Mouse (Mus musculus) ES-E14 (cell line): ENCODE data around the gene Elmo3. TPM values are rescaled to one million over a fixed set of nuclear protein-coding genes. Genes with fewer than 3 reads are reported as not detected.

ENCODE experiments used
- DNase-seq: peaks from one replicate; pipeline ENCODE4 v3.0.0-alpha.2; 2013; ENCODE audit warnings: low read depth, low spot score
- H3K27ac ChIP-seq: 2 replicates; pipeline ENCODE4 v1.5.1; 2012; ENCODE audit warnings: low read depth, mild to moderate bottlenecking, low read length, moderate library complexity, mixed read lengths; ENCODE audit not compliant: poor library complexity, insufficient read depth, severe bottlenecking
- H3K36me3 ChIP-seq: 2 replicates; pipeline ENCODE4 v1.6.1; 2012; ENCODE audit warnings: mild to moderate bottlenecking, low read length, moderate library complexity, mixed read lengths; ENCODE audit not compliant: control insufficient read depth, poor library complexity, insufficient read depth, severe bottlenecking
- H3K4me1 ChIP-seq, 2 experiments: fragments of 150-350 bp in 1 of 2; sonication (generic) in 1 of 2; 2 replicates each; pipeline ENCODE4 v1.6.1; 2012; ENCODE audit warnings: low read length in 2 of 2, mild to moderate bottlenecking in 1 of 2, mixed read lengths in 1 of 2; ENCODE audit not compliant: control insufficient read depth in 2 of 2, insufficient read depth in 2 of 2, poor library complexity in 1 of 2
- H3K4me3 ChIP-seq, 2 experiments: fragments of 150-350 bp in 1 of 2; sonication (generic) in 1 of 2; 2 replicates each; pipeline ENCODE4 v1.5.1; 2012; ENCODE audit warnings: low read length in 2 of 2, low read depth in 1 of 2, mild to moderate bottlenecking in 1 of 2, mixed read lengths in 1 of 2; ENCODE audit not compliant: insufficient read depth in 1 of 2, poor library complexity in 1 of 2, severe bottlenecking in 1 of 2
- H3K9ac ChIP-seq: 2 replicates; pipeline ENCODE4 v1.6.1; 2012; ENCODE audit warnings: low read depth, mild to moderate bottlenecking, low read length, mixed read lengths; ENCODE audit not compliant: poor library complexity, insufficient read depth, severe bottlenecking
- H3K9me3 ChIP-seq: fragments of 150-350 bp; sonication (generic); 2 replicates; pipeline ENCODE4 v1.6.1; 2012; ENCODE audit warnings: low read depth, mild to moderate bottlenecking, low read length; ENCODE audit not compliant: control insufficient read depth, insufficient read depth
- CHD2 ChIP-seq: IDR thresholded peaks from 2 replicates; pipeline ENCODE4 v1.6.1; 2014; ENCODE audit warnings: mild to moderate bottlenecking, low read depth, low read length, inconsistent platforms
- HCFC1 ChIP-seq: IDR thresholded peaks from 2 replicates; pipeline ENCODE4 v1.6.1; 2012; ENCODE audit warnings: low read length, inconsistent platforms, borderline replicate concordance; ENCODE audit not compliant: insufficient read depth
- MAFK ChIP-seq: IDR thresholded peaks from 2 replicates; pipeline ENCODE4 v1.6.1; 2014; ENCODE audit warnings: mild to moderate bottlenecking, low read depth, low read length, inconsistent platforms; ENCODE audit not compliant: insufficient read depth
- ZC3H11A ChIP-seq: IDR thresholded peaks from 2 replicates; pipeline ENCODE4 v1.6.1; 2012; ENCODE audit warnings: low read depth, mild to moderate bottlenecking, inconsistent platforms, low read length, borderline replicate concordance
- ZNF384 ChIP-seq: IDR thresholded peaks from 2 replicates; pipeline ENCODE4 v1.6.1; 2012; ENCODE audit warnings: low read depth, low read length, inconsistent platforms
- in situ Hi-C, 2 experiments: fragments of 600-800 bp; cut with MboI; formaldehyde crosslinking; loops; one replicate each; pipeline ENCODE4 v1.15.1; 2025; ENCODE audit warnings: low sequenced_read_pairs in 2 of 2, inconsistent platforms in 1 of 2; ENCODE audit not compliant: unreplicated experiment in 2 of 2
- total RNA-seq: library from RNA; depleted of rRNA; stranded (reverse); fragments of 300-350 nt; gene quantifications from 2 replicates; pipeline ENCODE4 v1.2.3, GENCODE M21; 2012

The Elmo3 gene
- total RNA-seq, 1 experiment: 3.5 TPM

GRCm38 (mm10) chr8:105298351-105299252, 6.8 kb upstream of the Elmo3 start:
- Histone ChIP-seq H3K36me3 (peaks cover 34% of the 10 kb centered on the region), H3K4me1 (peaks cover 2 to 20% of the 10 kb centered on the region in 2 experiments; a peak in 3 of 4 replicates), H3K4me3 (peak overlapping the region; percentile 92 to 93), H3K9ac (peak overlapping the region; percentile 95), H3K27ac (peak overlapping the region; percentile 45; the same call in 1 of the 2 replicates), H3K9me3 (no peaks in the 10 kb centered on the region)
- in situ Hi-C loops: no loop called here
- TF ChIP-seq CHD2 (no peak), MAFK (no peak), ZNF384 (no peak), HCFC1 (no peak), ZC3H11A (no peak)
- no peak for DNase-seq

GRCm38 (mm10) chr8:105299962-105300361, 5.4 kb upstream of the Elmo3 start:
- H3K4me3 ChIP-seq: no peak overlapping the region
- no peak overlapping the region for H3K9ac ChIP-seq
- TF ChIP-seq ZNF384 (no peak), ZC3H11A (no peak), MAFK (no peak), HCFC1 (no peak), CHD2 (no peak)
- no peak overlapping the region for H3K27ac ChIP-seq
- peaks cover 2 to 28% of the 10 kb centered on the region in 2 experiments; a peak in 2 of 4 replicates for H3K4me1 ChIP-seq
- no peaks in the 10 kb centered on the region for H3K9me3 ChIP-seq
- no peak for DNase-seq
- in situ Hi-C loops: no loop called here
- peaks cover 48% of the 10 kb centered on the region for H3K36me3 ChIP-seq

- DNase-seq: no peak
- Histone ChIP-seq H3K4me3 (no peak overlapping the region), H3K27ac (peak overlapping the region; percentile 27; the same call in 1 of the 2 replicates), H3K9ac (no peak overlapping the region), H3K4me1 (peaks cover 0 to 19% of the 10 kb centered on the region in 2 experiments; a peak in 2 of 4 replicates), H3K36me3 (peaks cover 60% of the 10 kb centered on the region), H3K9me3 (no peaks in the 10 kb centered on the region)
- in situ Hi-C loops: no loop called here
- no peak for TF ChIP-seq HCFC1
These were observed 2.0 kb upstream of the Elmo3 start for GRCm38 (mm10) chr8:105303396-105303795.

DNA sequence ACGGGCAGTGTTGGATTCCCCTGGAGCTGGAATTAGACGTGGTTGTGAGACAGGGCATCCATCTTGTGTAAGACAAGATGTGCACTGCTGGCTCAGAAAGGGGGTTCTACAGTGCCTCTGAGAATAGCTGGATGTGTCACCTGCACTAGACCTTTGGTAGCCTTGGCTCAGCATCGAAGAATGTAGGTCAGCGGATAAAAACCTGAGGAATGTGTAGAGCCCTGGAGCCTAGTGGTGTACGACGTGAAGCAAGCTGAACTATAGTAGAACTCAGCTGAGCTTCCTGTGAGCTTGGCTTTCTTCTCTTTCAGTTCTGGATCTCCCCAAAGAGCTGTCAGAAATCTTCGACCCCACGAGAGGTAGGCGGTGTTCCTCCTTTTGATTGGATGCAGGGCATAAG, 1.5 kb upstream of the Elmo3 start:
- Histone ChIP-seq H3K4me1 (peaks cover 0 to 18% of the 10 kb centered on the region in 2 experiments; a peak in 2 of 4 replicates), H3K36me3 (peaks cover 62% of the 10 kb centered on the region)

More for the DNA sequence above, 1.5 kb upstream of the Elmo3 start:
- Histone ChIP-seq H3K9ac (no peak overlapping the region), H3K27ac (peak overlapping the region; percentile 27; the same call in 1 of the 2 replicates), H3K9me3 (no peaks in the 10 kb centered on the region), H3K4me3 (no peak overlapping the region)
- DNase-seq: no peak
- TF ChIP-seq HCFC1 (no peak), CHD2 (no peak), MAFK (no peak), ZNF384 (no peak), ZC3H11A (no peak)
- in situ Hi-C loops: no loop called here
